Mouse (Mus musculus): Measurements from ENCODE around the gene Tcf20.
"Not testable (repeated sequence)": the region's sequence is repeated elsewhere in the genome, so short reads cannot be mapped to it uniquely, and the experiment has no call there.

Gene Tcf20

DNA sequence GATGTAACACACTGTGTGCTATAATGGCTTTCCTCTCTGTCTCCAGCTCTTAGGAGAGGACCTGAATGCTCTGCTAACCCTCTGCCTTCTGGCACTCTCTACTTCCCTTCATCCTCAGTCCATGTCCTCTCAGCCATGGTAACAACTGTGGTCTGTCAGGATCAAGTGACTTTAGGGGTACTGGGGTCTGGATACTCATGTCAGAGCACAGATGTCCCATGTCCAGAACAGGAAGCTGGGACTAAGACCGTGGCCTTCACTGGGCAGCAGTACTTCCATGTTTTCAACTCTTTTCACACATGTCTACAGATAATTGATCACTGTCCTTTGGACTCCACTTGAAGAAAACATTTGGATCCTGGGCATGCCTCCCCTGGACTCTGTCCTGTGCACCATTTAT is 203.9 kb downstream of the Tcf20 start:
- Histone ChIP-seq H3K27me3 (ENCODE audit: control insufficient read depth, insufficient read depth, low read length, poor library complexity, severe bottlenecking) (no peaks in the 10 kb centered on the region), H3K36me3 (ENCODE audit: control insufficient read depth, insufficient read depth, low read length, poor library complexity, severe bottlenecking) (no peaks in the 10 kb centered on the region)
- DNase-seq (ENCODE audit: low read depth, low spot score): no peak

GRCm38 (mm10) chr15:82777856-82778255 is 209.8 kb downstream of the Tcf20 start:
- not testable (repeated sequence) for H3K27me3 ChIP-seq (ENCODE audit: control insufficient read depth, insufficient read depth, low read length, poor library complexity, severe bottlenecking); DNase-seq (ENCODE audit: low read depth, low spot score); H3K36me3 ChIP-seq (ENCODE audit: control insufficient read depth, insufficient read depth, low read length, poor library complexity, severe bottlenecking)

DNA sequence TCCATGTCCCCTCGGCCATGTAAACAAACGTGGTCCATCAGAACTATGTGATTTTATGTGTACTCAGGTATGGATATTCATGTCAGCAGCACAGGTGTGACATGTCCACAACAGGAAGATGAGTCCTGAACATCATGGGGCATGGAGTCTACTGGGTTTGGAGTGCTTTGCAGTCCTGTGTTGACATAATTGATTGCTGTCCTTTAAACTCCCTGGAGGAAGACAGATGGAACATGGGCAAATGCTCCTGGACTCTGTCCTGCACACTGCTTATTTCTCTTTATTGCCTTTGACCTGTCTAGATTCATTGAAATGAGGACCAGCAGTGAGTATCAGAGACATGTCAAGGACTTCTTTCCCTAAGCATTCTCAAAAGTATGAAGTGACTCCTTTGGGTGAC is 221.7 kb downstream of the Tcf20 start:
- no peak for DNase-seq (ENCODE audit: low read depth, low spot score)
- H3K36me3 ChIP-seq (ENCODE audit: control insufficient read depth, insufficient read depth, low read length, poor library complexity, severe bottlenecking): no peaks in the 10 kb centered on the region
- H3K27me3 ChIP-seq (ENCODE audit: control insufficient read depth, insufficient read depth, low read length, poor library complexity, severe bottlenecking): no peaks in the 10 kb centered on the region

GRCm38 (mm10) chr15:82764881-82765280 is 222.8 kb downstream of the Tcf20 start:
- H3K27me3 ChIP-seq (ENCODE audit: control insufficient read depth, insufficient read depth, low read length, poor library complexity, severe bottlenecking): no peaks in the 10 kb centered on the region
- DNase-seq (ENCODE audit: low read depth, low spot score): no peak
- H3K36me3 ChIP-seq (ENCODE audit: control insufficient read depth, insufficient read depth, low read length, poor library complexity, severe bottlenecking): no peaks in the 10 kb centered on the region

DNA sequence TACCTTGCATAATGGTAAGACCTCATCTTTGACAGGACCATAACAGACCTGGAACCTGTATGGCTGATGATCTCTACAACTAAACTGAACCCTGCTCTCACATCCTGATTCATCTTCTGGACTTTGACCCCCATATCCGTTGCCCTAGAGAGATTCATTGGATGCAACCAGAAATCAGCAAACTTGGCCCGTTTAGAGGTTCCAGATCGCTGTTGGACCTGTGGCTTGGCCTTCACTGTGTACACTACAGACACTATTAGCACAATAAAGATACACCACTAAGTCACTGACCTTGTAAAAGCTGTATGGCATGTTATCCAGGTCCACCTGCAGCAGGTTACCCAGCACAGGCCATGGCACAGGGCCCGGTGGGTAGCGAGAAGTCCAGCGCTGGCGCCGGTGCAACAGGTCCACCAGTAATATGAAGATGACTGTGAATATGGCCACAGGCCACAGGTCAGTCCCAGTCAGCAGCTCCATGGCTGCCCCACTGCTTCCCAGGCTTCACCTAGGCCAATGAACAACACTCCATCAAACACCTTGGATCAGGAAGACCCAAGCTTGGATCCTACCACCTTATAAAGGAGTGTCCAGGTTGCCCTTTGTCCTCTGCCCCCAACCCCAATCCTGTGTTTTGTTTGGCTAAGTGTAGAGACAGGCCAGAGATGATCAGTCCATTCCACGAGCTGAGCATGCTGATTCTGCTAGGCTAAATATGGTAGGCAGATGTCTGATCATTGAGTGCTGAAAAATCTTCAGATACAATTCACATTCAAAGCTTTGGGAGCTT is 223.8 kb downstream of the Tcf20 start, which contains the start of gene Cyp2d40:
Cyp2d40 (minus strand) TSS at position 553 of the 790 bp plus-strand sequence.
- DNase-seq (ENCODE audit: low read depth, low spot score): no peak
- H3K27me3 ChIP-seq (ENCODE audit: control insufficient read depth, insufficient read depth, low read length, poor library complexity, severe bottlenecking): no peaks in the 10 kb centered on the region
- H3K36me3 ChIP-seq (ENCODE audit: control insufficient read depth, insufficient read depth, low read length, poor library complexity, severe bottlenecking): no peaks in the 10 kb centered on the region
